Mouse (Mus musculus): ENCODE results near the gene Gcn1l1. TPM values are rescaled to one million over a fixed set of nuclear protein-coding genes. Genes with fewer than 3 reads are reported as not detected.
A peak's percentile ranks its signal among the peaks of the same experiment; 100 is the strongest.

The Gcn1l1 gene
- total and polyA plus RNA-seq, 2 experiments from 2014 or later = 26.6 to 75.1 TPM

DNA sequence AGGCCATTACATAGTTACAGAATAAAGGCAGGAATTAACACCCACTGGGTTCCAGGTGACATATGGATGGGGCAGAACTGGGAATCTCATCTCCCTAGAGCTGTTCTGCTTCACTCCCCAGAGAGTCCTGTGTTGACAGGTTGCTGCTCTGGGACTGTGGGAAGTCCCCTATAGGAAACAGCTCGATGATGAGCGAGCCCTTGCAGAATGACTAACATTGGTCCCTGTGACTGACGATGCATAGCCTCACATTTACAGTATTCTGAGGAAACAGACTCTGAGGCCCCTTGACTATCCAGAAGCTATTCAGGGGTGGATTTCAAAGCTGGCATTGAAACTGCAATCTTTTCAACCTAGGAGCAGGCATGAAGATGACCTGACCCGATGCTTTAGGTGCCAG lies 64.6 kb downstream of the Gcn1l1 start:
- no peak overlapping the region for H3K4me3 ChIP-seq (ENCODE audit: low read depth, low read length)
- ATAC-seq (ENCODE audit: low FRiP score) = no peak

DNA sequence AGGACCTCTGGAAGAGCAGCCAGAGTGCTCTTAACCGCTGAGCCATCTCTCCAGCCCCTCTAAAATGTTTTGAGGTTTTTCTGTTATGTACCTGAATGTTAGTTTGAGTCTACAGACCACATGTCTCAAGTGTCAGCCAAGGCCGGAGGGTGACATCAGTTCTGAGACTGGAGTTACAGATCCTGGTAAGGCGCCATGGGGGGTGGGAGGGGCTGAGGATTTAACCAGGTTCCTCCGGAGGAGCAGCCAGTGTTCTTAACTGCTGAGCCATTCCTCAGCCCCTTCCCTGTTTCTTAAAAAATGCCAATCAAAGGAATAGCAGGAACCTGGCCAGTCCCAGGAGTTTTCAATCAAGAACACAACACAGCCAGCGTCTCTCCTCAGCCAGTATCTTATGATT lies 65.2 kb downstream of the Gcn1l1 start:
- Histone ChIP-seq H3K9ac (replicated peaks; ENCODE audit: low read length, poor library complexity, severe bottlenecking) (no peak overlapping the region), H3K9me3 (ENCODE audit: low read length) (no peaks in the 10 kb centered on the region), H3K4me1 (ENCODE audit: insufficient read depth, low read length) (peaks cover 8% of the 10 kb centered on the region; the same call in 1 of the 2 replicates), H3K27ac (ENCODE audit: low read depth, low read length) (no peak overlapping the region), H3K4me3 (ENCODE audit: low read depth, low read length) (no peak overlapping the region), H3K36me3 (ENCODE audit: insufficient read depth, low read length) (no peaks in the 10 kb centered on the region), H3K4me2 (ENCODE audit: low read depth, low read length, poor library complexity, severe bottlenecking) (no peak overlapping the region), H3K27me3 (ENCODE audit: insufficient read depth, low read length) (no peaks in the 10 kb centered on the region)
- TF ChIP-seq CTCF (IDR thresholded peaks at IDR 0.05) = no peak
- WGBS = 29% methylated on average over 5 of the region's 5 CpGs
- DNase-seq (ENCODE audit: low spot score) = no peak
- no peak for ATAC-seq (ENCODE audit: low FRiP score)

More for the DNA sequence above, 64.6 kb downstream of the Gcn1l1 start:
- TF ChIP-seq CTCF (IDR thresholded peaks at IDR 0.05) = no peak
- Histone ChIP-seq H3K4me1 (ENCODE audit: insufficient read depth, low read length) (peaks cover 6% of the 10 kb centered on the region; the same call in 1 of the 2 replicates), H3K36me3 (ENCODE audit: insufficient read depth, low read length) (no peaks in the 10 kb centered on the region), H3K9ac (replicated peaks; ENCODE audit: low read length, poor library complexity, severe bottlenecking) (no peak overlapping the region), H3K27me3 (ENCODE audit: insufficient read depth, low read length) (no peaks in the 10 kb centered on the region), H3K9me3 (ENCODE audit: low read length) (no peaks in the 10 kb centered on the region), H3K27ac (ENCODE audit: low read depth, low read length) (no peak overlapping the region), H3K4me2 (ENCODE audit: low read depth, low read length, poor library complexity, severe bottlenecking) (no peak overlapping the region)
- DNase-seq (ENCODE audit: low spot score) = no peak
- WGBS = 86% methylated on average over 4 of the region's 4 CpGs

DNA sequence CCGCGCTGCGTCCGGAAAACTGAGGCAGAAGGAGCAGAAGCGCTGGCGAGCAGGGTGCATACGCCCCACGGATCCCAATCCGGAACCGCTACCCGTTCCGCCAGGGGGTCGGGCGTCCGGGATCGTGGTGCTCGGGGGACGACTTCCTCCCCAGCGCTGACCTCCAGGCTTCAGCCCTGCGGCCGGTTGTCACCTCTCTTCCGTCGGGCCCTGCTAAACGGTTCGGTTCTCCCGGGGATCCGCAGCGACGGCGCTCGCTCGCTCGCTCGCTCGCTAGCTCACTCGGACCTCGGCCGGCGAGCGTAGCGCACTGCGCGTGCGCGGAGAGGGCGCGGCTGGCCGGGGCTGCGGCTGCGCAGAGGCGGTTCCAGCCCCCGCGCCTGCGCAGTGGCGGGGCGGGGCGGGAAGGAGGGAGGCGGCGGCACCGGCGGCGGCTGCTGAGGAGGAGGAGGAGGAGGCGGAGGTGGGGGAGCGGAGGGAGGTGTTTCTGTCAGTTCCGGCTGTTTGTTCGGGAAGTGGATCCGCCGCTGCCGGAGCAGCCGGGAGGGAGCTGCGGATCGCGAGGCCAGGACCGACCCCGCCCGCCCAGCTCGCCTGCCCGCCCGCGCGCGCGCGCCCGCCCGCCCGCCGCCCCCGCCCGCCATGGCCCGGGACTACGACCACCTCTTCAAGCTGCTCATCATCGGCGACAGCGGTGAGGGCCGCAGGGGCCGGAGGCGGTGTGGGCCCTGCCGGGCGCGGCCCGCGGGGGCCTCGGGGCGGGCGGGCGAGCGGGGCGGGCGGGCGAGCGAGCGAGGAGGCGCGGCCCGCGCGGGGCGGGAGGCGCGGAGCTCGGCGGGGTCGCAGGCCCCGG lies 66.7 kb downstream of the Gcn1l1 start, which contains the start of gene Rab35:
Gene Rab35 (plus strand): TSS at position 404 of the 853 bp plus-strand sequence.
- H3K9me3 ChIP-seq (ENCODE audit: low read length) = no peaks in the 10 kb centered on the region
- WGBS = 2% methylated on average over 72 of the region's 125 CpGs
- H3K4me3 ChIP-seq (ENCODE audit: low read depth, low read length) = peak within 1 kb of the TSS; percentile 79
- peak within 1 kb of the TSS; percentile 81 for H3K4me2 ChIP-seq (ENCODE audit: low read depth, low read length, poor library complexity, severe bottlenecking)
- H3K4me1 ChIP-seq (ENCODE audit: insufficient read depth, low read length) = peaks cover 8% of the 10 kb centered on the region; the same call in 1 of the 2 replicates
- peak; percentile 93 for DNase-seq (ENCODE audit: low spot score)
- no peak for TF ChIP-seq CTCF (IDR thresholded peaks at IDR 0.05)
- no peaks in the 10 kb centered on the region for H3K27me3 ChIP-seq (ENCODE audit: insufficient read depth, low read length)
- H3K27ac ChIP-seq (ENCODE audit: low read depth, low read length) = peak within 1 kb of the TSS; percentile 88
- peak within 1 kb of the TSS; percentile 88 for H3K9ac ChIP-seq (replicated peaks; ENCODE audit: low read length, poor library complexity, severe bottlenecking)
- ATAC-seq (ENCODE audit: low FRiP score) = peak; percentile 84
- H3K36me3 ChIP-seq (ENCODE audit: insufficient read depth, low read length) = no peaks in the 10 kb centered on the region

DNA sequence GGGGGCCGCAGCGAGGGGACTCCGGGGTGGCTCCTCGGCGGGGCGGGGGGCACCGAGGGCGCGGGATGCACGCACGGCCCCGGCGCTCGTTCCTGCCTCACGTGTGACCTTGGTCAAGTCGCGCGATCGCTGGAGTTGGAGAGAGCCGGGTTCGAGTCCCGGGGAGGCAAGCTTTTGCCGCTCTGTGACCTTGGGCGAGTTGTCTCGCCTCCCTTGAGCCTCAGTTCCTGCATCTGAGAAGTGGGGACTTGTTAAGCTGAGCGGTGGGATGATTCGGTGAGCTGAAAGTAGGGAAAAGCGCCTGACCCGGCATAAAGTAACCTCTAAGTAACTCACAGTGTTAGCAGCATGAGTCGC lies 67.3 kb downstream of the Gcn1l1 start:
- WGBS = 2% methylated on average over 28 of the region's 30 CpGs
- DNase-seq (ENCODE audit: low spot score) = peak; percentile 36
- no peaks in the 10 kb centered on the region for H3K9me3 ChIP-seq (ENCODE audit: low read length)
- no peak for TF ChIP-seq CTCF (IDR thresholded peaks at IDR 0.05)
- peak overlapping the region; percentile 88 for H3K27ac ChIP-seq (ENCODE audit: low read depth, low read length)
- no peaks in the 10 kb centered on the region for H3K27me3 ChIP-seq (ENCODE audit: insufficient read depth, low read length)
- peak overlapping the region; percentile 79 for H3K4me3 ChIP-seq (ENCODE audit: low read depth, low read length)
- H3K36me3 ChIP-seq (ENCODE audit: insufficient read depth, low read length) = no peaks in the 10 kb centered on the region
- peak; percentile 27 for ATAC-seq (ENCODE audit: low FRiP score)
- H3K4me2 ChIP-seq (ENCODE audit: low read depth, low read length, poor library complexity, severe bottlenecking) = peak overlapping the region; percentile 77
- H3K4me1 ChIP-seq (ENCODE audit: insufficient read depth, low read length) = peaks cover 8% of the 10 kb centered on the region; the same call in 1 of the 2 replicates
- peak overlapping the region; percentile 88 for H3K9ac ChIP-seq (replicated peaks; ENCODE audit: low read length, poor library complexity, severe bottlenecking)

DNA sequence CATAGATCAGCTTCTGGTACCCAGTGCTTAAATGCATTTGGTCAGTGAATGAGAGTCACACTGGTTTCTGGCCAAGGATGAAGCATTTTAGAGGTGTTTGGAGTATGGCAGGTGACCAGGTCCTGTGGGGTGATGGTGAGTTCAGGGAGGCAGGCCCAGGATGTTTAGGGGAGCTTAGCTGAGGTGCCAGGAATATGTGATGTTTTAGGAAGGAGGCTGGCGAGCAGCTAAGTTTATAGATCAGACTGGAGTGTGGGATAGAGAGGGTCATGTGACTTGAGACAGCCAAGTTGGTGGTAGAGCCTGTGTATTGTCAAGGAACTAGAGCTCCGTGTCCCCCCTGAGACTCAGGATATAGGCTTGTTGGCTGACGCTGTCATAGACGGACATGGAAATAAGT lies 68.0 kb downstream of the Gcn1l1 start:
- no peak for DNase-seq (ENCODE audit: low spot score)
- peaks cover 8% of the 10 kb centered on the region; the same call in 1 of the 2 replicates for H3K4me1 ChIP-seq (ENCODE audit: insufficient read depth, low read length)
- no peaks in the 10 kb centered on the region for H3K36me3 ChIP-seq (ENCODE audit: insufficient read depth, low read length)
- TF ChIP-seq CTCF (IDR thresholded peaks at IDR 0.05) = no peak
- H3K4me2 ChIP-seq (ENCODE audit: low read depth, low read length, poor library complexity, severe bottlenecking) = peak overlapping the region; percentile 77
- no peaks in the 10 kb centered on the region for H3K9me3 ChIP-seq (ENCODE audit: low read length)
- peak overlapping the region; percentile 88; the same call in 1 of the 2 replicates for H3K9ac ChIP-seq (replicated peaks; ENCODE audit: low read length, poor library complexity, severe bottlenecking)
- H3K4me3 ChIP-seq (ENCODE audit: low read depth, low read length) = peak overlapping the region; percentile 79
- no peaks in the 10 kb centered on the region for H3K27me3 ChIP-seq (ENCODE audit: insufficient read depth, low read length)
- WGBS = 35% methylated on average over 4 of the region's 4 CpGs
- ATAC-seq (ENCODE audit: low FRiP score) = no peak
- no peak overlapping the region for H3K27ac ChIP-seq (ENCODE audit: low read depth, low read length)

DNA sequence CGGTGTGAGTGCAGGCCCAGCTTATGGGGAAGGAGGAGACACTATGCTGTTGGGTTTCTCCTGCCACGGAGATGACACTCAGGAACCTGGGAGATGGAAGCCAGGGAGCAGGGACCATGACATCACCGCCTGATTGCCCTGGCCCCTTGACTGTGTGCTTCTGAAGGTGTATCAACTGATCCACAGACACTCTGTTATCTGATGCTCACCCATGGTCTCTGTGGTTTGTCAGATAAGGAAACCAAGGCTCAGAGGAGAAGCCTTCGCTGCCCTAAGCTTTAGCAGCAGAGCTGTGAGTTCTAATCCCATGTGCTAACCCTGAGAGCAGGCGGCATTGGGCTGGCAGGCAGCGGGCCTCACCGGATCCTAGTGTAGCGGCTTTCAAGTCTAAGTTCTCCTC lies 69.0 kb downstream of the Gcn1l1 start:
- Histone ChIP-seq H3K4me3 (ENCODE audit: low read depth, low read length) (no peak overlapping the region), H3K27me3 (ENCODE audit: insufficient read depth, low read length) (no peaks in the 10 kb centered on the region), H3K4me1 (ENCODE audit: insufficient read depth, low read length) (peaks cover 8% of the 10 kb centered on the region; the same call in 1 of the 2 replicates), H3K9ac (replicated peaks; ENCODE audit: low read length, poor library complexity, severe bottlenecking) (0 out of 2 replicates have a peak overlapping the region, but pooled peaks have one; percentile 4), H3K27ac (ENCODE audit: low read depth, low read length) (no peak overlapping the region), H3K9me3 (ENCODE audit: low read length) (no peaks in the 10 kb centered on the region), H3K4me2 (ENCODE audit: low read depth, low read length, poor library complexity, severe bottlenecking) (no peak overlapping the region), H3K36me3 (ENCODE audit: insufficient read depth, low read length) (0 out of 2 replicates have a peak, but pooled peaks cover 5% of the 10 kb centered on the region)
- 91% methylated on average over 8 of the region's 8 CpGs for WGBS
- TF ChIP-seq CTCF (IDR thresholded peaks at IDR 0.05) = no peak
- ATAC-seq (ENCODE audit: low FRiP score) (no peak), DNase-seq (ENCODE audit: low spot score) (no peak)

Measured in midbrain, postnatal 0 days (tissue).